Mouse (Mus musculus): ENCODE measurements around the gene Scyl2. TPM values are rescaled to one million over a fixed set of nuclear protein-coding genes. Genes with fewer than 3 reads are reported as not detected.

Gene Scyl2
- total and polyA plus RNA-seq, 3 experiments: 15.1 to 17.4 (median 17.2) TPM

GRCm38 (mm10) chr10:89592797-89593196, 93.3 kb downstream of the Scyl2 start:
- TF ChIP-seq SMC3 (IDR thresholded peaks at IDR 0.05; ENCODE audit: low read depth, low read length) (no peak), CHD1 (IDR thresholded peaks at IDR 0.05; ENCODE audit: low read depth, low read length) (no peak), SIN3A (IDR thresholded peaks at IDR 0.05; ENCODE audit: low read length) (no peak), ZC3H11A (IDR thresholded peaks at IDR 0.05; ENCODE audit: low read depth, low read length) (no peak), ELF1 (IDR thresholded peaks at IDR 0.05; ENCODE audit: low read depth, low read length) (no peak), RAD21 (IDR thresholded peaks at IDR 0.05; ENCODE audit: low read depth, low read length) (no peak), NRF1 (IDR thresholded peaks at IDR 0.05; ENCODE audit: low read depth, low read length) (no peak), MAZ (IDR thresholded peaks at IDR 0.05; ENCODE audit: low read depth, low read length) (no peak), BHLHE40 (IDR thresholded peaks at IDR 0.05; ENCODE audit: low read depth, low read length) (no peak), USF1 (IDR thresholded peaks at IDR 0.05; ENCODE audit: low read depth, low read length) (no peak), CTCF (conservative IDR thresholded peaks at IDR 0.05 in 1 of 2, IDR thresholded peaks at IDR 0.05 in 1 of 2; ENCODE audit: low read depth in 2 of 2, low read length in 2 of 2) (no peak), E2F4 (IDR thresholded peaks at IDR 0.05; ENCODE audit: insufficient replicate concordance, low read depth, low read length) (no peak)
- H3K27me3 ChIP-seq (replicated peaks): no peaks in the 10 kb centered on the region
- no peaks in the 10 kb centered on the region for H3K36me3 ChIP-seq (replicated peaks in 1 of 2; ENCODE audit: control insufficient read depth in 1 of 2, insufficient read depth in 1 of 2, low read length in 1 of 2)
- dilution Hi-C loops (cut with MboI; ENCODE audit: extremely low pct_ligation_motif_present, extremely low pct_unique_long_range_greater_than_20kb, low sequenced_read_pairs): no loop called here
- no peak overlapping the region for H3K4me2 ChIP-seq (ENCODE audit: insufficient read depth, low read depth, poor library complexity, severe bottlenecking)
- no peaks in the 10 kb centered on the region for H3K9me3 ChIP-seq (replicated peaks; ENCODE audit: low read length)
- no peak overlapping the region for H3K27ac ChIP-seq (ENCODE audit: insufficient read depth, low read depth)
- peaks cover 0 to 7% of the 10 kb centered on the region in 2 experiments; a peak in 1 of 4 replicates for H3K4me1 ChIP-seq (ENCODE audit: control insufficient read depth in 1 of 2, insufficient read depth in 2 of 2)
- in situ Hi-C loops (cut with MboI; ENCODE audit: low pct_ligation_motif_present, low pct_unique_long_range_greater_than_20kb, low sequenced_read_pairs): no loop called here
- H3K4me3 ChIP-seq (replicated peaks in 1 of 3; ENCODE audit: low read depth in 2 of 3, low read length in 2 of 3, poor library complexity in 1 of 3): no peak overlapping the region
- no peak overlapping the region for H3K9ac ChIP-seq (ENCODE audit: insufficient read depth, low read depth)
- DNase-seq (ENCODE audit: extremely low read depth): no peak
- no peaks in the 10 kb centered on the region for H3K79me2 ChIP-seq (replicated peaks; ENCODE audit: control insufficient read depth, extremely low read depth, insufficient read depth, poor library complexity, severe bottlenecking)

GRCm38 (mm10) chr10:89589877-89590276, 96.2 kb downstream of the Scyl2 start:
- no peak overlapping the region for H3K27ac ChIP-seq (ENCODE audit: insufficient read depth, low read depth)
- no peaks in the 10 kb centered on the region for H3K79me2 ChIP-seq (replicated peaks; ENCODE audit: control insufficient read depth, extremely low read depth, insufficient read depth, poor library complexity, severe bottlenecking)
- no peaks in the 10 kb centered on the region for H3K36me3 ChIP-seq (replicated peaks in 1 of 2; ENCODE audit: control insufficient read depth in 1 of 2, insufficient read depth in 1 of 2, low read length in 1 of 2)
- H3K4me2 ChIP-seq (ENCODE audit: insufficient read depth, low read depth, poor library complexity, severe bottlenecking): no peak overlapping the region
- peaks cover 3% of the 10 kb centered on the region for H3K9me3 ChIP-seq (replicated peaks; ENCODE audit: low read length)
- TF ChIP-seq PAX5 (IDR thresholded peaks at IDR 0.05; ENCODE audit: low read length) (no peak), ZNF384 (IDR thresholded peaks at IDR 0.05; ENCODE audit: low read depth, low read length) (peak; percentile 64; the same call in 1 of the 2 replicates)
- H3K9ac ChIP-seq (ENCODE audit: insufficient read depth, low read depth): no peak overlapping the region
- no peak overlapping the region for H3K4me3 ChIP-seq (replicated peaks in 1 of 3; ENCODE audit: low read depth in 2 of 3, low read length in 2 of 3, poor library complexity in 1 of 3)
- dilution Hi-C loops (cut with MboI; ENCODE audit: extremely low pct_ligation_motif_present, extremely low pct_unique_long_range_greater_than_20kb, low sequenced_read_pairs): no loop called here
- peak; percentile 6 for DNase-seq (ENCODE audit: extremely low read depth)
- no peaks in the 10 kb centered on the region for H3K27me3 ChIP-seq (replicated peaks)
- in situ Hi-C loops (cut with MboI; ENCODE audit: low pct_ligation_motif_present, low pct_unique_long_range_greater_than_20kb, low sequenced_read_pairs): no loop called here
- H3K4me1 ChIP-seq (ENCODE audit: control insufficient read depth in 1 of 2, insufficient read depth in 2 of 2): no peaks in the 10 kb centered on the region; a peak in 1 of 4 replicates

Other genes starting within 250 kb of the Scyl2 start
- gene Gas2l3, start 242.3 kb downstream of the Scyl2 start, total RNA-seq (2012; rRNA removed): 8.3 and 9.4 TPM in 2 replicates
- 10.7 and 12.2 TPM in 2 replicates for gene Gas2l3, start 242.3 kb downstream of the Scyl2 start, total RNA-seq (2014; rRNA removed)
- gene Gas2l3, start 242.3 kb downstream of the Scyl2 start, polyA plus RNA-seq (2012; ENCODE audit: insufficient read length, low read depth): 7.3 and 8.8 TPM in 2 replicates
- not detected in 2 replicates for gene Nr1h4, start 152.7 kb downstream of the Scyl2 start, total RNA-seq (2012; rRNA removed)
- not detected in 2 replicates for gene Nr1h4, start 152.7 kb downstream of the Scyl2 start, total RNA-seq (2014; rRNA removed)
- gene Nr1h4, start 152.7 kb downstream of the Scyl2 start, polyA plus RNA-seq (2012; ENCODE audit: insufficient read length, low read depth): not detected in 2 replicates
- gene Slc17a8, start 65.0 kb downstream of the Scyl2 start, total RNA-seq (2012; rRNA removed): not detected in 2 replicates
- gene Slc17a8, start 65.0 kb downstream of the Scyl2 start, total RNA-seq (2014; rRNA removed): not detected in 2 replicates
- not detected in 2 replicates for gene Slc17a8, start 65.0 kb downstream of the Scyl2 start, polyA plus RNA-seq (2012; ENCODE audit: insufficient read length, low read depth)
- gene Actr6, start 46.0 kb upstream of the Scyl2 start, total RNA-seq (2012; rRNA removed): 11.7 and 14.6 TPM in 2 replicates
- gene Actr6, start 46.0 kb upstream of the Scyl2 start, total RNA-seq (2014; rRNA removed): 48.4 and 50.5 TPM in 2 replicates
- 18.0 and 21.4 TPM in 2 replicates for gene Actr6, start 46.0 kb upstream of the Scyl2 start, polyA plus RNA-seq (2012; ENCODE audit: insufficient read length, low read depth)
- gene Uhrf1bp1l, start 58.7 kb upstream of the Scyl2 start, total RNA-seq (2012; rRNA removed): 31.5 and 40.1 TPM in 2 replicates
- gene Uhrf1bp1l, start 58.7 kb upstream of the Scyl2 start, total RNA-seq (2014; rRNA removed): 18.8 and 19.6 TPM in 2 replicates
- 26.5 and 27.9 TPM in 2 replicates for gene Uhrf1bp1l, start 58.7 kb upstream of the Scyl2 start, polyA plus RNA-seq (2012; ENCODE audit: insufficient read length, low read depth)
- gene Anks1b, start 187.2 kb upstream of the Scyl2 start, total RNA-seq (2012; rRNA removed): 0.17 TPM in 1 of 2 replicates, not detected in the other
- gene Anks1b, start 187.2 kb upstream of the Scyl2 start, total RNA-seq (2014; rRNA removed): not detected in 2 replicates
- not detected in 2 replicates for gene Anks1b, start 187.2 kb upstream of the Scyl2 start, polyA plus RNA-seq (2012; ENCODE audit: insufficient read length, low read depth)